Mouse (Mus musculus): ENCODE results near the gene Polr3f. TPM values are rescaled to one million over a fixed set of nuclear protein-coding genes. Genes with fewer than 3 reads are reported as not detected.

Gene Polr3f
- total RNA-seq, 2 experiments from 2014 or later: 18.5 to 19.5 TPM

Other genes with a start within 250 kb of the Polr3f start
- not detected for gene Ovol2, start 195.6 kb upstream of the Polr3f start, total RNA-seq (2021)
- 10 to 100 TPM; 28.5 to 29.0 TPM for gene Kat14, start 158.7 kb upstream of the Polr3f start, total RNA-seq (2021)
- gene Pet117, start 158.7 kb upstream of the Polr3f start, total RNA-seq (2021): 10 to 100 TPM in 1 of 2 experiments, 1 to 10 TPM in 1; 9.3 to 11.7 TPM
- gene Dzank1, start 304 bp upstream of the Polr3f start, total RNA-seq (2021): 1 to 10 TPM; 1.5 to 2.6 TPM
- gene Rbbp9, start 23.2 kb downstream of the Polr3f start, total RNA-seq (2021): 10 to 100 TPM; 11.2 to 11.8 TPM
- gene Sec23b, start 28.5 kb downstream of the Polr3f start, total RNA-seq (2021): 10 to 100 TPM; 37.6 to 37.7 TPM
- gene Smim26, start 66.3 kb downstream of the Polr3f start, total RNA-seq (2021): 10 to 100 TPM; 52.3 to 53.8 TPM
- gene Dtd1, start 72.2 kb downstream of the Polr3f start, total RNA-seq (2021): 10 to 100 TPM; 12.4 to 13.3 TPM

Data from heart, postnatal 4 days (tissue).